Mouse (Mus musculus): ENCODE results near the gene Mmp9.

GRCm38 (mm10) chr2:164899034-164899433, 41.5 kb upstream of the Mmp9 start:
- TF ChIP-seq CTCF (IDR thresholded peaks at IDR 0.05): no peak
- TF ChIP-seq EP300 (IDR thresholded peaks at IDR 0.05): no peak
